Mouse (Mus musculus): ENCODE measurements around the gene Col4a3. TPM values are rescaled to one million over a fixed set of nuclear protein-coding genes. Genes with fewer than 3 reads are reported as not detected.

Col4a3 gene
- polyA plus RNA-seq, 1 experiment from 2014 or later, result 0.12 TPM

- H3K4me3 ChIP-seq, result no peak overlapping the region
- peaks cover 7% of the 10 kb centered on the region; the same call in 1 of the 2 replicates for H3K4me1 ChIP-seq
- no peaks in the 10 kb centered on the region for H3K36me3 ChIP-seq (ENCODE audit: poor library complexity, severe bottlenecking)
- no peak overlapping the region for H3K27ac ChIP-seq
- WGBS, result 90% methylated on average over 2 of the region's 2 CpGs
- H3K4me2 ChIP-seq, result no peak overlapping the region
- no peaks in the 10 kb centered on the region for H3K27me3 ChIP-seq
- ATAC-seq, result no peak
- no peak overlapping the region for H3K9ac ChIP-seq
- H3K9me3 ChIP-seq (replicated peaks), result no peaks in the 10 kb centered on the region
These were observed 51.7 kb downstream of the Col4a3 start for GRCm38 (mm10) chr1:82638428-82638827.

GRCm38 (mm10) chr1:82641316-82641987 is 54.7 kb downstream of the Col4a3 start:
- H3K9me3 ChIP-seq (replicated peaks), result no peaks in the 10 kb centered on the region
- WGBS, result 40% methylated on average over 18 of the region's 18 CpGs
- H3K4me2 ChIP-seq, result peak overlapping the region; percentile 49
- ATAC-seq, result peak; percentile 69
- no peaks in the 10 kb centered on the region for H3K27me3 ChIP-seq
- H3K27ac ChIP-seq, result no peak overlapping the region
- H3K36me3 ChIP-seq (ENCODE audit: poor library complexity, severe bottlenecking), result no peaks in the 10 kb centered on the region
- H3K9ac ChIP-seq, result no peak overlapping the region
- no peaks in the 10 kb centered on the region for H3K4me1 ChIP-seq
- H3K4me3 ChIP-seq, result peak overlapping the region; percentile 19; the same call in 1 of the 2 replicates

- H3K4me3 ChIP-seq, result no peak overlapping the region
- no peak overlapping the region for H3K27ac ChIP-seq
- no peak overlapping the region for H3K9ac ChIP-seq
- WGBS, result 51% methylated on average over 10 of the region's 10 CpGs
- H3K4me1 ChIP-seq, result no peaks in the 10 kb centered on the region
- no peaks in the 10 kb centered on the region for H3K27me3 ChIP-seq
- no peak overlapping the region for H3K4me2 ChIP-seq
- ATAC-seq, result no peak
- no peaks in the 10 kb centered on the region for H3K9me3 ChIP-seq (replicated peaks)
- no peaks in the 10 kb centered on the region for H3K36me3 ChIP-seq (ENCODE audit: poor library complexity, severe bottlenecking)
These were observed 61.3 kb downstream of the Col4a3 start for GRCm38 (mm10) chr1:82647989-82648388.

- H3K27ac ChIP-seq, result peak overlapping the region; percentile 16; the same call in 1 of the 2 replicates
- ATAC-seq, result peak; percentile 84
- H3K36me3 ChIP-seq (ENCODE audit: poor library complexity, severe bottlenecking), result no peaks in the 10 kb centered on the region
- H3K9ac ChIP-seq, result no peak overlapping the region
- no peak overlapping the region for H3K4me3 ChIP-seq
- WGBS, result 41% methylated on average over 4 of the region's 4 CpGs
- H3K4me2 ChIP-seq, result no peak overlapping the region
- no peaks in the 10 kb centered on the region for H3K9me3 ChIP-seq (replicated peaks)
- H3K4me1 ChIP-seq, result no peaks in the 10 kb centered on the region
- no peaks in the 10 kb centered on the region for H3K27me3 ChIP-seq
These were observed 64.1 kb downstream of the Col4a3 start for GRCm38 (mm10) chr1:82650868-82651267.

- 39% methylated on average over 7 of the region's 7 CpGs for WGBS
- Histone ChIP-seq H3K4me2 (no peak overlapping the region), H3K9ac (no peak overlapping the region), H3K27ac (no peak overlapping the region), H3K9me3 (replicated peaks) (no peaks in the 10 kb centered on the region), H3K27me3 (no peaks in the 10 kb centered on the region), H3K4me3 (no peak overlapping the region), H3K4me1 (no peaks in the 10 kb centered on the region), H3K36me3 (ENCODE audit: poor library complexity, severe bottlenecking) (no peaks in the 10 kb centered on the region)
- ATAC-seq, result no peak
These were observed 67.3 kb downstream of the Col4a3 start for GRCm38 (mm10) chr1:82654046-82654445.

DNA sequence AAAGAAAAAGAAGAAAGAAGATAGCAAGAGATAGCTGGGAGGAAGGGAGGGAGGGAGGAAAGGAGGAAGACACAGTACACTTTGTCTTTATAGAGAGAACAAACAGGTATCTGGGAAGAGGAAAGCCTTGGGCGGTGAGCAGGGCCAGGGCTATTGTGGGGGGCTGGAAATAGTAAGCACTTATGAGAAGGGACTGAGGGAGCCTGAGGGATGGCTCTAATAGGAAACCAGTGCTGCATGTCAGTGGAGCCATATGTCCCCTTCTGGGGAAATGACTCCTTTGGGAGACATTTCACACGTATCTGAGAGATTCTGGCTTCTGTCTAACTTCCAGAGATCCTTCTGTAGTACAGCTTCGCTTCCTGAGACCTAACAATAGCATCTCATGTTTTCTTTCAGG is 69.7 kb downstream of the Col4a3 start:
- 77% methylated on average over 3 of the region's 3 CpGs for WGBS
- no peak overlapping the region for H3K9ac ChIP-seq
- no peaks in the 10 kb centered on the region for H3K36me3 ChIP-seq (ENCODE audit: poor library complexity, severe bottlenecking)
- no peak overlapping the region for H3K4me2 ChIP-seq
- no peak for ATAC-seq
- H3K27ac ChIP-seq, result no peak overlapping the region
- H3K4me3 ChIP-seq, result no peak overlapping the region
- H3K9me3 ChIP-seq (replicated peaks), result no peaks in the 10 kb centered on the region
- no peaks in the 10 kb centered on the region for H3K27me3 ChIP-seq
- H3K4me1 ChIP-seq, result no peaks in the 10 kb centered on the region

DNA sequence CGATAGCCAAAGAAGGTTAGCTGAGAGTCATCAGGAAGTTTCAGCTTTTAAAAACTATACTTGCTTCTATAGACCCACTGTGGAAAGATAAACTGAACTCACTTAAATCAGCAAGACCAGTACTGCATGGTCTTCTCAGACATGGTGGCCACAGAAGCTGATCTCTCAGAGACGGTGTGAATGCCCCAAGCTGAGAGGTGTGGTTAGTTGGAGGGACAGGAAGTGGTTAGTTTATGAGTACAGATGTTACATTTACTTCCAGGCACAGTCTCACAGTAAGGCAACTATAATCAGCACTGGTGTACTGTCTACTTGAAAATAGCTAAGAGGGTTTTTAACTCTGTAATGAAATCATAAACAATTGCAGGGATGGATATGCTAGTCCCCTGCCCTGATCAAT is 75.5 kb downstream of the Col4a3 start:
- no peak overlapping the region for H3K4me3 ChIP-seq
- H3K9ac ChIP-seq, result no peak overlapping the region
- H3K4me1 ChIP-seq, result 0 out of 2 replicates have a peak, but pooled peaks cover 5% of the 10 kb centered on the region
- H3K4me2 ChIP-seq, result no peak overlapping the region
- H3K9me3 ChIP-seq (replicated peaks), result no peaks in the 10 kb centered on the region
- WGBS, result 90% methylated on average over 2 of the region's 2 CpGs
- H3K36me3 ChIP-seq (ENCODE audit: poor library complexity, severe bottlenecking), result no peaks in the 10 kb centered on the region
- no peak for ATAC-seq
- no peak overlapping the region for H3K27ac ChIP-seq
- no peaks in the 10 kb centered on the region for H3K27me3 ChIP-seq

DNA sequence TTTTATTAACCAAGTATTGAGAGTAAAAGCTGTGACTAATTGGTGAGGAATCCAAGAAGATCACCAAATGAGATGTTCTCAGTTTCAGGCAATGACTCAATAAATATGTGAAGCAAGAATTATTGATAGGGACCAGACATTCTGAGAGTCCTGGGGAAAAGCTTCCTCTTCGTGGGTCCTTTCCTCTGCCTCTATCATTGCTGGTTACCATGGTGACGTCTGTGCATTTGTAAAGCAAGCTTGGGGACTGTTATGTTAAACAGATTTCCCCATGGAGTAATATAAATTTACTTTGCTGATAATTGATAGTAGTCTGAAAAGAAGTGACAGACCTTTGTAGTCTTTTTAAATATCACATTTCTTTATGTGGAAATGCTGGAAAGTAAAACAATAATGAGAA is 76.8 kb downstream of the Col4a3 start:
- no peak for ATAC-seq
- 0 out of 2 replicates have a peak, but pooled peaks cover 5% of the 10 kb centered on the region for H3K4me1 ChIP-seq
- H3K4me3 ChIP-seq, result no peak overlapping the region
- 26% methylated on average over 2 of the region's 2 CpGs for WGBS
- no peaks in the 10 kb centered on the region for H3K36me3 ChIP-seq (ENCODE audit: poor library complexity, severe bottlenecking)
- no peak overlapping the region for H3K9ac ChIP-seq
- H3K27ac ChIP-seq, result no peak overlapping the region
- no peak overlapping the region for H3K4me2 ChIP-seq
- no peaks in the 10 kb centered on the region for H3K9me3 ChIP-seq (replicated peaks)
- no peaks in the 10 kb centered on the region for H3K27me3 ChIP-seq

DNA sequence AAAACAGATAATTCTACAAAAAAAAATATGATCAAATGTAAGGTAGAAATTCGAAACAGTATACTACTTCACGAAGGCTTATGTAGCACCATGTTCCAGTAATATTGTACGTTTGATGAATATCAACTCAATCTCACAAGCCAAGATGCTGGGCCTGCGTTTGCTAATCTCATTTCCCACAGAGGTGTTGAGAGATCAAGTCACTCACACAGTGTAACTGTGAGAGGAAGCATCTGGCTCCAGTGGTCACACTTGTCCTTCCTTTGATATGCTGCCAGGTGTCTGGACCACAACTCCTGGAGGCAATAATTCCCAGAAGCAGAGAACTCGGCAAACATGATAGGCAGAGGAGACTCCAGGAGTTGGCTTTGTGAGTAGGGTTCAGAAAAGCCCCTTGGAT is 99.6 kb downstream of the Col4a3 start:
- Histone ChIP-seq H3K4me1 (peaks cover 12% of the 10 kb centered on the region), H3K27ac (no peak overlapping the region), H3K4me3 (no peak overlapping the region), H3K36me3 (ENCODE audit: poor library complexity, severe bottlenecking) (no peaks in the 10 kb centered on the region), H3K9ac (no peak overlapping the region), H3K27me3 (no peaks in the 10 kb centered on the region), H3K9me3 (replicated peaks) (no peaks in the 10 kb centered on the region), H3K4me2 (no peak overlapping the region)
- 92% methylated on average over 5 of the region's 5 CpGs for WGBS
- no peak for ATAC-seq

DNA sequence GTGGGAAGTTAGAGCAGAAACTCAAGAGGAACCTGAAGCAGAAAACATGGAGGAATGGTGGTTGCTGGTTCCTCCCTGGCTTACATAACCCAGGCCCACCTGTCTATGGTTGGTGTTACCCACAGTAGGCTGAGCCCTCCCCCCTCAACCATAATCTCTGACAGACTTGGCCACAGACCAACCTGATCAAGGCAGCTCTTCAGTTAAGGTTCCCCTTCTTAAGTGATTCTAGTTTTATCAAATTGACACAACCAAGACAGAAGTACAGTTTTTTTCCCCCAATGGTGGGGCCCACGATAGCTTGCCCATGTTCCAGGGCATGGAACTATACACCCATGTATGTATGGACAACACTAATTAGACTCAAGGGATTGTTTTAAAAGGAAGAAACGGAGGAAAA is 100.1 kb downstream of the Col4a3 start:
- H3K4me1 ChIP-seq, result peaks cover 12% of the 10 kb centered on the region
- no peak overlapping the region for H3K9ac ChIP-seq
- 89% methylated on average over 2 of the region's 2 CpGs for WGBS
- no peak overlapping the region for H3K4me3 ChIP-seq
- no peak for ATAC-seq
- H3K36me3 ChIP-seq (ENCODE audit: poor library complexity, severe bottlenecking), result no peaks in the 10 kb centered on the region
- H3K9me3 ChIP-seq (replicated peaks), result no peaks in the 10 kb centered on the region
- no peak overlapping the region for H3K4me2 ChIP-seq
- no peak overlapping the region for H3K27ac ChIP-seq
- no peaks in the 10 kb centered on the region for H3K27me3 ChIP-seq

DNA sequence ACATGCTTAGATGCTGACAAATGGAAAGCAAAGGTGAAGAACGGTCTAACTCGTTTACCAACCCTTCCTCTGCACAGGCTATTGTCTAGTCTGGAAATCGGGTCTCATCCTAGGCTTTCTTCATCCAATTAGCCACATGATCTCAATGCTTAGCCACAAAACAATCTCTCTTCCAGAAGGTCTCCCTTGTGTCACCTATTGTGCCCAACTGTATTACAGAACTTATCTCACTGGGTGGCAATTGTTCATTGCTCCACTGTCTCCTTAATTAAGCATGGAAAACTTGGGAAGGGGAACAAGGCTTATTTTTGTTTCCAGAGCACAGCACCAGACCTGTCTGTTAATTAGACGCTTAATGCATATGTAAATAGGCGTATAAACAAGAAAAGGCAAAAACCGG is 101.2 kb downstream of the Col4a3 start:
- Histone ChIP-seq H3K9ac (no peak overlapping the region), H3K4me2 (no peak overlapping the region), H3K27me3 (no peaks in the 10 kb centered on the region), H3K4me1 (peaks cover 12% of the 10 kb centered on the region), H3K27ac (no peak overlapping the region), H3K9me3 (replicated peaks) (no peaks in the 10 kb centered on the region), H3K36me3 (ENCODE audit: poor library complexity, severe bottlenecking) (no peaks in the 10 kb centered on the region), H3K4me3 (no peak overlapping the region)
- peak; percentile 73 for ATAC-seq
- 28% methylated on average over 6 of the region's 6 CpGs for WGBS

GRCm38 (mm10) chr1:82695915-82696314 is 109.2 kb downstream of the Col4a3 start:
- 30% methylated on average over 3 of the region's 3 CpGs for WGBS
- Histone ChIP-seq H3K4me2 (no peak overlapping the region), H3K27ac (no peak overlapping the region), H3K4me3 (no peak overlapping the region), H3K9ac (no peak overlapping the region), H3K27me3 (no peaks in the 10 kb centered on the region), H3K36me3 (ENCODE audit: poor library complexity, severe bottlenecking) (no peaks in the 10 kb centered on the region), H3K9me3 (replicated peaks) (no peaks in the 10 kb centered on the region), H3K4me1 (no peaks in the 10 kb centered on the region)
- ATAC-seq, result no peak

Data from forebrain, embryonic 13.5 days (tissue).